Mouse (Mus musculus): ENCODE measurements around the gene Fry.

The Fry gene

DNA sequence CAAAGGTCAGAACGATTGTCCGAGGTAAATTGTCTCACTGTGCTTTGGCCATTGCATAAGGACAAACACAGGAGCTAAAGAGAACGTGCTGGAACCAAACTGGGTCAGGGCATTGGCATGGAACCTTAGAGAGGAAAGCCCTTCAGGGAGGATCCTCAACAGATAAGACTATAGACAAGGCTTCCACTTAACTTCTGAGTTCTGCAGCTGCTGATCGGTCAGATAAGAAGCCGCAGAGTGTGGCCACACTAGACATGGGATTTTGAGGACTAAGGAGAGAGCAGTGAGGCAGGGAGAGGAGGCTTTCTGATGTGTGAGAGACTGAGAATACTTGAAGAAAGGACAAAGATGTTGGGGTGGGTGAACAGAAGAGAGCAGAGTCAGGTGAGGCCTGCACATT lies 214.4 kb downstream of the Fry start:
- TF ChIP-seq GATA4 (IDR thresholded peaks at IDR 0.05; ENCODE audit: insufficient replicate concordance, low read length), result no peak

DNA sequence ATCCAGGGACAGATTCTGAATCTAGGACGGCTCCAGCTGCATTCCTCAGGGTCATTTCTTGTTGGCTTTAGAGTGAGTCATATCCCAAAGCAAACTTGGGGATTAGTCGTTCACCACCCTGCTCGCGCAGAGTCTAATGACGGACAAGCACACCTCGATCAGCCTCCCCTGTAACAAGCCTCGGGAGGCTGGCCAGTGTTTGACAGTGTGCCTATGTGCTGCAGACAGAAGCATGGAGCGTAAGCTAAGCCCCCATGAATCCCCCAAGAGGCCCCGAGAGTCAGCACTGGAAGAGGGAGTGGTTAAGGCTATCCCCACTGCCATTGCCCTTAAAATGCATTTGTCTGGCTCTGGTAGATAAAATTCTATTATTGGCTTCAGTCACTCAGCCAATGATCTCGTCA lies 214.9 kb downstream of the Fry start:
- TF ChIP-seq GATA4 (IDR thresholded peaks at IDR 0.05; ENCODE audit: insufficient replicate concordance, low read length), result no peak

DNA sequence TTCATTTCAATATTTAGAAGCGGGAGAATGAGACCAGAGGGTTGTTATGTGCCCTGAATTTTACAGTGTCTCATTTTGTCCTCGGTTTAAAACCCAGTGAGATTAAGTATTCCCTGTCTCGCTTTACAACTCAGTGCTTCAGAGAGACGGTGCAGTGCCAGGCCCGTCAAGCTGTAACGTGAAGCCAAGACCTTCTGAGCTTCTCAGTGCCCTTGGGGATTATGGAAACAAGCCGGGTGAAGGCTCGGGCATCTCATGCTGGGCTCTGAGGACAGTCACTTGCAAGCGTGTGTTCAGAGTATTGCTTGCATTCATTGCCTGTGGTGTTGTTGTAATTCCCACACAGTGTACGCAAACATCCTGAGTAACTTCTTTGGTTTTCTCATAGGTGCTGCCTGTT lies 218.0 kb downstream of the Fry start:
- TF ChIP-seq GATA4 (IDR thresholded peaks at IDR 0.05; ENCODE audit: insufficient replicate concordance, low read length), result no peak

DNA sequence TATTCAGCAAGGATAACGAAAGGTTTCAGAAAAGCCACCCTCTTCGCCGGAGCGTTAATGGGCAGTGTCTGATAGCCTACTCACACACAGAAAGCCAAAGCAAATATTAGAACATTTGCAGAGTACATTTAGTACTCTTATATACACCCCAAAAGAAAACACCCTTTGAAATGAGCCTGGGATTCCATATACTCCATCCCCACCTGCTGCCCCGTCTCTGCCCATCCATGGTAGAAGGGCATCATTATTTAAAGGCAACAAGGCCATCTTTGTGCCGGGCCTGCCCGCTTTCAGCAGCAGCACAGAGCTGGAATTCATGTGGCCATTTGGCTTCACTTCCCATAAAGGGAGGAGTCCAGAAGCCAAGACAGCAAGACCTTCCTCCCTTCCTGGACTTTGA lies 219.3 kb downstream of the Fry start:
- no peak for TF ChIP-seq GATA4 (IDR thresholded peaks at IDR 0.05; ENCODE audit: insufficient replicate concordance, low read length)

DNA sequence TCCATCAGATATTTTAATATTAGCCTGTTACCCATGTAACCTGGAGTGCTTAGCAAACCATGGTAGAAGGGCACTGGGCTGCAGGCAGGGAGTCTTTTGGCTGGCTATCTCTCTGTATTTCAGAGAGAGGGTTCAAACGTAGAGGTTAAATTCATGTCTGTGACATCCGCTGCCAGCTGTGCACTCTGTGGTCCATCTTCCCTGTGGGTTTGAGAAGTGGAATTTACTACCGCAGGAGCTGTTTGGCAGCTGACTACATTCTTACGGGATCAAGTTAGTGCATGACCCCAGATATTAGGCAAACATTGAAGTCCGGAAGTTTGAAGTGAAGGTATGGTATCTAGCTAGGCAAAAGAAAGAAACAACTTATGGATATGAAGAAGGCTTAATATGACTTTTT lies 222.5 kb downstream of the Fry start:
- TF ChIP-seq GATA4 (IDR thresholded peaks at IDR 0.05; ENCODE audit: insufficient replicate concordance, low read length), result no peak

DNA sequence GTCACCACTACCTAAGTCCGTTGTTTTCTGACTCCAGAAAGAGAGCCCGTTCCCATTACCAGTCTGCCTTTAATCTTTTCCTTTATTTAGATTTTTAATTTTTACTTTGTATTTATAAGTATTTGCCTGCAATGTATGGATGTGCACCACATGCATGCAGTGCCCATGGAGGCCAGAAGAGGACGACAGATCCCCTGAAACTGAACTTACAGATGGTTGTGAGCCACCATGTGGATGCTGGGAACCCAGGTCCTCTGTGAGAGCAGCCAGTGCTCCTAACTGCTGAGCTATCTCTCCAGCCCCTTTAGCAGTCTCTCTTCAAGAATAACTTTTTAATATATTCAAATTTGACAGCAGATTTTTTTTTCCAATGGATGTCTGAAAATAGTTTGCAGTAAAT lies 223.7 kb downstream of the Fry start:
- no peak for TF ChIP-seq GATA4 (IDR thresholded peaks at IDR 0.05; ENCODE audit: insufficient replicate concordance, low read length)

DNA sequence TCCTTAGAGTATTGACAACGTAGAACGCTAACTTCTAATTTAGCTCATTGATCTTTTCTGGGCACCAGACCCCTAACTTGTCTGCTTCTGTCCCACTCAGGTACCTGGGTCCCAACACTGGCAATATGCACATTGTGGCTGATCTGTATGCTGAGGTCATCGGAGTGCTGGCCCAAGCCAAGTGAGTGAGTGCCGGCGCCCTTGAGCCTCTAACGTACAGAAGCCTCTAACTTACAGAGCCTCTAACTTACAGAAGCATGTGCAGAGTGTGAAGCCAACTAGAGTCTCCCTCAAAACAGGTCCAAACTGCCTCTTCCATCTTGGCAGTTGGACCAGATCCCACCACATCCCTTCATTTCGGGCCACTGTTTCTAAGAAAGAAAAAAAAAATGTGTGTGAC lies 227.5 kb downstream of the Fry start:
- no peak for TF ChIP-seq GATA4 (IDR thresholded peaks at IDR 0.05; ENCODE audit: insufficient replicate concordance, low read length)

DNA sequence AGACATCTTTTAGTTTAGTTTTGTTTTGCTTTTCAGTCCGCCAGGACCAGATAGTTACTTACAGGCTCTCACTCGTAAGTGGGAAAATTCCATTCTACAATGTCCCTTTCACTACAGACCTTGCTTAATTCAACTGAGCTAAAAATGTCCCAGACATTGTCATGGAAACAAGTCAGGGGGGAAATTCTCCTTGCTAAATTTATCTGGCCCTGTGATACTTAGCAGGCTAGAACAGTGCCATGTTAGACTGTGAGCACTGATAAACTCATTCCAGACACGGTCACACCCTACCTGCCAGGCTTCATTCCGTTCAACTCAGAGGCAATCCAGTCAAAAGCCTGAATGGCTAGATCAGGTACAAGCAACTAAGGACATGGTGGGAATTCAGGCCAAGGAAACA lies 227.9 kb downstream of the Fry start:
- TF ChIP-seq GATA4 (IDR thresholded peaks at IDR 0.05; ENCODE audit: insufficient replicate concordance, low read length), result no peak

DNA sequence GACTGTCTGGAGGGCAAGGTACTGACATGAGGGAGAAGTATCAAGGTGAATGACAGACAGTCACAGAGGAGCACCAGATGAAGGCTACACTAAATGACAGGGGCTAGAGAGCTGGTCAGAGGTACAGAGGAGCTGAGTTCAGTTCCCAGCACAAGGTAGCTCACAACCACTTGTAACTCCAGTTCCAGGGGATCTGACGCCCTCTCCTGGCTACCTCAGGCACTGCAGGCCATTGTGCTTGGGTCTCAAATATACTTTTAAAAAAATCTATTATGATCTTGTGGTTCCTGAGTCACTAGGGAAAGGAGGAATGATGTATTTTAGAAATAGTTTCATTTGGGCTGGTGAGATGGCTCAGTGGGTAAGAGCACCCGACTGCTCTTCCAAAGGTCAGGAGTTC lies 229.4 kb downstream of the Fry start:
- TF ChIP-seq GATA4 (IDR thresholded peaks at IDR 0.05; ENCODE audit: insufficient replicate concordance, low read length), result no peak

DNA sequence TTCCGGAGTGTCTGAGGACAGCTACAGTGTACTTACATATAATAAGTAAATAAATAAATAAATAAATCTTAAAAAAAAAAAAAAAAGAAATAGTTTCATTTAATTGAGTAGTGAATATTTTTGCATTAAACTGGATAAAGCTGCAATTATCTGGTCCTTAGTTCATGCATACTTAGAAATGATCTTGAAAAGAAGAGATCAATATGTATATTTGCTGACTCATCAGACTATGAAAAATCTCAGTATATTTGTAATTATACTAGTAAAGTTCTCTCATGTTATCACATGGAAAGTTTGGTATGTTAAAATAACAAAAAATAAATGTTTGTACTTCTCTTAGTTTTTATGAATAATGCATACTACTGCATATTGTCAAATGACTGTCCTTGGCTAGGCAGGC lies 229.9 kb downstream of the Fry start:
- no peak for TF ChIP-seq GATA4 (IDR thresholded peaks at IDR 0.05; ENCODE audit: insufficient replicate concordance, low read length)

DNA sequence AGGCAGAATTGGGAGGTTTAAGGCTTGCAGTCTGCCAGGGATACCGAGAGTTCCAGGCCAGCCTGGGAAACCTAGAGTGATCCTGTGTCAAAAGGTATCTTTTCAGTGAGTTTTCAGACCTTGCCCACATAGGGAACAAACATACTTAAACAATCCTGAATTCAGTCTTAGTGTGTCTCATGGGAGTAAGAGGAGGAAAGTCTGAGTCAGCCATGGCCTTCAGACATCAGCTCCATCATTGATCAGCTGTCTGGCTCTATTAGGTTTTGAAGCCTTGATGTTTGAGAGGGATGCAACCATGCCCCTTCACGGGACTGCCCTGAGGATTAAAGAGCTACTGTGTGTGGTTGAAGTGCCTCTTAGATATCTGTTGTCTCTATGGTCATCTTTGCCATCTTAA lies 232.7 kb downstream of the Fry start:
- TF ChIP-seq GATA4 (IDR thresholded peaks at IDR 0.05; ENCODE audit: insufficient replicate concordance, low read length), result no peak

DNA sequence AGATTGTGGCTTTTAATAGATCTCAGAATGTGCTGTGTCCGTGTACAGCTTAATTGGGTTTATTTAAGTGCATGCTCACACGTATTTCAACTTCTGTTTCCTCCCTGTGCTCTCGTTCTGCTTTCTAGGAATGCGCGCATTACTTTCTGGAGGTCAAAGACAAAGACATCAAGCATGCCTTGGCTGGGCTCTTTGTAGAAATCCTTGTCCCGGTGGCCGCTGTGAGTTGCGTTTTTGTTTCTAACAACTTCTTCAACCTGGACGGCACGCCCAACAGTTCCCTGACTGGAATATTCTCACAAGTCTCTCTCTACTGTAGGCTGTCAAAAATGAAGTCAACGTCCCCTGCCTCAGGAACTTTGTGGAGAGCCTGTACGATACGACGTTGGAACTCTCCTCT lies 240.2 kb downstream of the Fry start:
- TF ChIP-seq GATA4 (IDR thresholded peaks at IDR 0.05; ENCODE audit: insufficient replicate concordance, low read length), result no peak

DNA sequence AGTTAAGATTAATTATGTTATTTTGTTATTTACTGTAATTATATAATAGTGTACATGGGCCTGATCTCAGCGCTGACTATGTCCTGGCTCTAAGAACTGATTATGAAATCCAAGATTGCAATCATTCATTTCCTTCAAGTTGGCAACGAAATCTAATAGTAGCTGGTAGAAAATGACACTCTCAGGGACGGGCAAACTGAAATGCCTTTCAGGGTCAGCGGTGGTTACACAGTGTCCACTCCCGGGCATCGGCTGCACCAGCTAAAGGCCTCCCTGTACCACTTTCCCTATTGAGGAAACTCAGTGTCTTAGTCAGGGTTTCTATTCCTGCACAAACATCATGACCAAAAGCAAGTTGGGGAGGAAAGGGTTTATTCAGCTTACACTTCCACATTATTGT lies 243.8 kb downstream of the Fry start:
- TF ChIP-seq GATA4 (IDR thresholded peaks at IDR 0.05; ENCODE audit: insufficient replicate concordance, low read length), result no peak

DNA sequence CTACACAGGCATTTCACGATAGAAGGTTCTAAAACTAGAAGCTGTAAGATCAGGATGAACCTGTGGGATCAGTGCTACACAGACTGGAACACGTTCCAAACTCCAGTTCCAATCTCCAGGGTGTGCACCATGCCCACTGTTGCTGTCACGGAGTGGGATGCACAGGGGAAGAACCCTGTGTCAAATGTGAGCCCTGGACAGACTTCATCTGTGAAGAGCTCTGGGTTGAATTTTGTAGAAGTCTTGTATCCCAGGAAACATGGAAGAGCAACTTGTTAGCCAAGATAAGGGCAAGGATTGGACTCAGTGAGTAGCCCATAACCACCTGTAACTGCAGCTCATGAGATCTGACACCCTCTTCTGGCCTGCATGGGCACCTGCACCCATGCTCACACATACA lies 246.2 kb downstream of the Fry start:
- no peak for TF ChIP-seq GATA4 (IDR thresholded peaks at IDR 0.05; ENCODE audit: insufficient replicate concordance, low read length)

DNA sequence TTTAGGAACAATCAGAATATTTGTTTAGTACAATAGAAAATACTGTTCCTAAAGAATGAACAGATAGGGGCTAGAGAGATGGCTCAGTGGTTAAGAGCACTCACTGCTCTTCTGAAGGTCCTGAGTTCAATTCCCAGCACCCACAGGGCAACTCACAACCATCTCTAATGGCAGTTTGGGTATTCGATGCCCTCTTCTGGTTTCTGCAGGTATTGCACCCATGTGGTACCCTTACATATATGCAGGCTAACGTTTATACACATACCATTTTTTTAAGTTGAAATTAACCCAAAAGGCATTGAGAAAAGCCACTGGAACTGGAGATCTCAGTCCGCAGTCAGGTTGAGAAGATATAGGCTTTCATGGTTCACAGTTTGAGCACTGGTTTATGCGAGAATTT lies 248.6 kb downstream of the Fry start:
- no peak for TF ChIP-seq GATA4 (IDR thresholded peaks at IDR 0.05; ENCODE audit: insufficient replicate concordance, low read length)

DNA sequence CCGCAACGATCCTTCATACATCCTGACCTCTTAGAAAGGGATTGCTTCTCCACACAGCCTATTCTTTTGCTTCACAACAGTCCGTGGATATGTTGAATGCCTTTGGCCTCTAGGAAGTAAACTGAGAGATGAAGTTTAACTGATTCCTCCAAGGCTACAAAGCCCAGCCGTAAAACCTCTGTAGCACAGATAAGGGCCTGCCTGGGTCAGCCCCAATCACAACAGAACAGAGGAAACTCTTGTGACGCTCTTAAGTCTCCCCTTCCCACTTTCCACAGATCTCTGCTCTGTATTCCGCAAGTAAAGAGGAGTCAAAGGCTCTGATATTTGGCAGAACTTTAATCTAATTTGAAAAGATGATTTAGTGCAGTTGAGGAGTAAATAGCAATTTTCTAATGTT lies 251.8 kb downstream of the Fry start:
- no peak for TF ChIP-seq GATA4 (IDR thresholded peaks at IDR 0.05; ENCODE audit: insufficient replicate concordance, low read length)

DNA sequence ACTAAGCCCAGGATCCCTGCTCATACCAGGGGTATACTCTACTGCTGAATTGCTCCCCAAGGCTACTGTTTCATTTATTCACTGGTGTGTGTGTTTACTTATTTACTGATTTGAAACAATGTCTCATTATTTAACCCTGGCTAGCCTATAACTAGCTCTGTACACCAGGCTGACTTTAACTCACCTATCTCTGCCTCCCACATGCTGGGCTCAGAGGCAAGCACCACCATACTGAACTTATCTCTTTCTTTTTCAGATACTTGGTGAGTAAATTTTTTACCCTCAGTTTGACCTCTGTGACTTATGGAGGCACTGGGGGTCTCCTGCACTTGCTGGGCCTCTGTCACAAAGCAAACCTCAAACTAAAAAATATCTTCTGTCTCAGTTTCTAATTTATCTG lies 252.4 kb downstream of the Fry start:
- TF ChIP-seq GATA4 (IDR thresholded peaks at IDR 0.05; ENCODE audit: insufficient replicate concordance, low read length), result no peak

DNA sequence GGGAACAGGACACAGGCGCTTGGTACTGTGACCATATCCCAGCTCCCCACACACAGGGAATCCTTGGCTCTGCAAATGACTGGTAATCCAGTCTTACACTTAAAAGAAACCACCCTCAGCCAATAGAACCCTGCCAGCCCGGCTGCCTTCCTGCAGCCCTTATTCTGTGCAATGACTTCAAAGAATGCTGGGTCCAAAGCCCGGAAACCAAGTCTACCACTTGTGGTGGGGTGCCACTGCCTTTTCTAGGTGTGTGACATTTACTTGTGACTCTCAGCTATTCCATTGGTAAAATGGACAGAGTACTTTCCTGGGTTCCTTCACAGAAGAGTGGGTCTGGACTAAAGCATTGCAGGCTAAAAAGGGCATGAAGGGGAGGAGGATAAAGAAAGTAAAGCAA lies 254.5 kb downstream of the Fry start:
- TF ChIP-seq GATA4 (IDR thresholded peaks at IDR 0.05; ENCODE audit: insufficient replicate concordance, low read length), result no peak

All from liver, adult (tissue).